Mouse (Mus musculus) intestine, embryonic 15.5 days (tissue): Measurements from ENCODE around the gene Rnf44. TPM values are rescaled to one million over a fixed set of nuclear protein-coding genes. Genes with fewer than 3 reads are reported as not detected.
A peak's percentile ranks its signal among the peaks of the same experiment; 100 is the strongest.

Experiments
- ATAC-seq: fragments of 200-750 bp; cut with Nextera tagmentation; 2 replicates; pipeline ENCODE4 v1.8.0; 2017; ENCODE audit warnings: moderate TSS enrichment, moderate library complexity
- H3K27ac ChIP-seq: fragments of 300-500 bp; sonication (generic); 2 replicates; pipeline ENCODE4 v1.5.1; 2015; ENCODE audit warnings: mild to moderate bottlenecking, inconsistent platforms
- H3K27me3 ChIP-seq: fragments of 300-500 bp; sonication (generic); replicated peaks from 2 replicates; pipeline ENCODE4 v1.6.1; 2015; ENCODE audit warnings: inconsistent platforms
- H3K36me3 ChIP-seq: fragments of 300-500 bp; sonication (generic); 2 replicates; pipeline ENCODE4 v1.6.1; 2015; ENCODE audit warnings: inconsistent platforms
- H3K4me1 ChIP-seq: fragments of 300-500 bp; sonication (generic); replicated peaks from 2 replicates; pipeline ENCODE4 v1.6.1; 2015; ENCODE audit warnings: inconsistent platforms
- H3K4me2 ChIP-seq: fragments of 300-500 bp; sonication (generic); replicated peaks from 2 replicates; pipeline ENCODE4 v1.6.1; 2015; ENCODE audit warnings: mild to moderate bottlenecking, inconsistent platforms
- H3K4me3 ChIP-seq: fragments of 300-500 bp; sonication (generic); replicated peaks from 2 replicates; pipeline ENCODE4 v1.5.1; 2015; ENCODE audit warnings: inconsistent platforms
- H3K9ac ChIP-seq: fragments of 300-500 bp; sonication (generic); 2 replicates; pipeline ENCODE4 v1.6.1; 2015; ENCODE audit warnings: inconsistent platforms
- H3K9me3 ChIP-seq: fragments of 300-500 bp; sonication (generic); 2 replicates; pipeline ENCODE4 v1.6.1; 2016; ENCODE audit warnings: inconsistent platforms
- WGBS: fragments of 180-500 bp; shearing (Covaris S2); methylation state at CpG from one replicate; pipeline ENCODE4 v1.1.7; 2015; 5-methylcytosine and 5-hydroxymethylcytosine counted together
- polyA plus RNA-seq: library from polyadenylated mRNA; unstranded; fragments of >200 nt; fragmentation: Nextera tagmentation; extraction: Ambion mirVana; gene quantifications from 2 replicates; pipeline ENCODE4 v1.2.1, GENCODE M21; 2015

Rnf44 gene
- 77.9 and 78.3 TPM in 2 replicates for polyA plus RNA-seq

DNA sequence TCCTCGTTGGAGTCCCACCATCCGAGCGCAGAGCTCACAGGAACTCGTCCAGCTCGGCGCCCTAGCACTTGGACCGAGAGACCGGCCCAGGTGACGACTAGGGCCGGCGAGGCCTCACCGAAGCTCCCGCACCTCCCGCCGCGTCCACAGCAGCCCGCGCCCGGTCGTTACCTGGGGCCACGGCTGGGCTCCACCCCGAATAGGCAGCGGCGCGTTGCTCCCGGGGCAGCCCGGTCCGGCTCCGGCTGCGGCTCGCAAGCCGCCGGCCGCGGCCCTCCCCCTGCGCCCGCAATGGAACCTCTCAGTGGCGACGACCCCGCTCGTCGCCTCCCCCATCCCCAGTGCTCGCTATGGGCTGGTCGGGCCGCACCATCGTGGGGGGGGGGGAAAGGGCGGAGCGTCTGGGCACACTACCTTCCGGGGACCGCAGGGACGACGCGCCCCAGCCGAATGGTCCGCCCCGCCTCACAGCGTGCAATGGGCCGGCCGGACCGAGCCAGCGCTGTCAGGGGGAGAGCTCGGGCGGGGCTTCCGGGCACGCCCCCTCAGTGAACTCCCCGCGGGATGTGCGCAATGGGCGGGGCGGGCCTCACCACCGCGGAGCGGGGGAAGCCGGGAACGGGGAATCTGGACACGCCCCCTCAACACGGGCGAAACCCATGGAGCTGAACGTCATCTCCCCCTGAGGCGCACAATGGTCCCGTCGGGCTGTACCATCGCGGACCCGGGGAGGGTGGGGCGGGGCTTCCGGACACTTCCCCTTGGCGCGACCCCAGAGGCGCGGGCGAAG, at the start of gene Rnf44:
Rnf44 (minus strand) TSS at position 350 of the 790 bp plus-strand sequence.
- no peaks in the 10 kb centered on the region for H3K27me3 ChIP-seq
- H3K9me3 ChIP-seq: no peaks in the 10 kb centered on the region
- H3K27ac ChIP-seq: peak within 1 kb of the TSS; percentile 95
- peak within 1 kb of the TSS; percentile 96 for H3K4me3 ChIP-seq
- H3K9ac ChIP-seq: peak within 1 kb of the TSS; percentile 94
- H3K4me1 ChIP-seq: peaks cover 21% of the 10 kb centered on the region
- under 1% methylated on average over 92 of the region's 92 CpGs for WGBS
- peak within 1 kb of the TSS; percentile 79 for H3K4me2 ChIP-seq
- no peaks in the 10 kb centered on the region for H3K36me3 ChIP-seq
- peak; percentile 98 for ATAC-seq

DNA sequence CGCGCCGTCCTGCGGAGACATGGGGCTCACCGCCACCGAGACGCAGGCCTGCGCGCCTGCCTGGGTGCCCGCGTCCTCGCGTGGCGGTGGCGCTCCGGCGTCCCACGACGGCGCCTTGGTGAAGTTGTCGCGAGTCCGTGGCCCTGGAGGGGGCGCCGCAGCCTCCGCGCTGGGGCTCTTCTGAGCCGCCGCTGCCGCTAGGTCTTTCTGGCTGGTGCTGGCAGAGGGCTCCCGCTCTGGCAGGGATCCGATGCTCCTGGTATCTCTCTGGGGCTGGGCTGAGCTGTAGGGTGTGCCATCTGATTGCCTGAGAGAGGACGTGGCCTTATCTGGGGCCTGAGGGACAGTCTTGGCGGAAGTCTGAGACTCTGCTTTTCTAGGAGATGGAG, 44.5 kb upstream of the Rnf44 start:
- Histone ChIP-seq H3K9ac (peak overlapping the region; percentile 32; the same call in 1 of the 2 replicates), H3K27ac (no peak overlapping the region), H3K4me2 (peak overlapping the region; percentile 81), H3K4me1 (peaks cover 9% of the 10 kb centered on the region), H3K9me3 (no peaks in the 10 kb centered on the region), H3K4me3 (peak overlapping the region; percentile 41), H3K36me3 (no peaks in the 10 kb centered on the region), H3K27me3 (peaks cover 47% of the 10 kb centered on the region)
- ATAC-seq: no peak
- WGBS: 4% methylated on average over 34 of the region's 34 CpGs

DNA sequence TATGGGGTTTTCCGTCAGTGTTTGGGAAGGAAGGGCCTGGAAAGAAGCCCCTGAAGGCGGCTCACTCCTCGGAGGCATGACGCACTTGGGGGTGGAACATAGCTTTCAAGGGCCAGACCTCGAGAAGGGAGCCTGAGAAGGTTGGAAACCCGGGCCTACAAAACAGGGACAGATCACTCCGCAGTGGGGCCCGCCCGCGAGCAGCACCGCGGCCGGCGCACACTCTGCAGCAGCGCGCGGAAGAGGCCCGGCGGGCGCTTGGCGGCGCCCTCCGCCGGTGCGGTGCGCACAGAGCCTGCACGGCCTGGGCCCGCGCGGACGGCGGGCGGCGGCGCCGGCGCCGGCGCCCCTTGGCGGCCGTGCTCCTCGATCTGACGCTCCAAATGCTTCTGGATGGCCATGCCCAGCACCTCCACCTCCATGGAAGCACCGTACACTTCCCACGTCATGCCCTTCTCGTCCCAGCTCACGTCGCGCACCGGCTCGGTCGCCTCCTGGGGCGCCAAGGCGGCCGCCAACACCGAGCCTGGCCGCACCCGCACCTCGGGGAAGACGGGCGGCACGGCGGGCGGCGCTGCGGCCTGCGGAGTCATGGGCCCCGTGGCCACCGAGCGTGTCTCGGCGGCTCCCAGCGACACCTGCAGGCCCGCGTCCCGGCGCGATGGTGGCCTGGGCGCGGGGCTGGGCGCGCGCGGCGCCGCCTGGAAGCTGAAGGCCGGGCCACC, 43.9 kb upstream of the Rnf44 start:
- Histone ChIP-seq H3K36me3 (no peaks in the 10 kb centered on the region), H3K9me3 (no peaks in the 10 kb centered on the region), H3K9ac (peak overlapping the region; percentile 32; the same call in 1 of the 2 replicates), H3K4me2 (peak overlapping the region; percentile 81), H3K4me3 (peak overlapping the region; percentile 41), H3K27me3 (peaks cover 47% of the 10 kb centered on the region), H3K27ac (no peak overlapping the region), H3K4me1 (peaks cover 9% of the 10 kb centered on the region)
- peak; percentile 89 for ATAC-seq
- WGBS: 1% methylated on average over 85 of the region's 87 CpGs

DNA sequence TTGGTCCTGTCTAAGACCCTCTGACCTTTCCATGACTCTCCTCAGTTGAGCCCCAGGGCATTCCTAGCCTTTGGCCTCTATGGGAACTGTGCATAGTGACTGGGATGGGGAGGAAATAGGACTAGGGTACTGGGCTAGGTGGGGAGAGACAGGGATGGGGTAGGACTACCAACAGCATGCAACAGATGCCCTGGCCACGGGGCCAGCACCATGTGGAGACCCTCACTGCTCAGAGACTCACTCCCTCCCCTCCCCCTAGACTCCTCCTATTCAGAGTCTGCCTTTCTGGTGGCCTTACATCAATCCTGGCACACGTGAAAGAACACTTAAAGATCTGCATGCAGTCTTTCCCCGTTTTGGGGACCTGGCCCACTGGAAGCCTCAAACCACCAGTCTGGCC, 43.2 kb upstream of the Rnf44 start:
- 35% methylated on average over 3 of the region's 3 CpGs for WGBS
- no peak for ATAC-seq
- Histone ChIP-seq H3K27ac (no peak overlapping the region), H3K27me3 (peaks cover 47% of the 10 kb centered on the region), H3K9me3 (no peaks in the 10 kb centered on the region), H3K4me3 (0 out of 2 replicates have a peak overlapping the region, but pooled peaks have one; percentile 41), H3K4me2 (peak overlapping the region; percentile 81; the same call in 1 of the 2 replicates), H3K9ac (no peak overlapping the region), H3K36me3 (no peaks in the 10 kb centered on the region), H3K4me1 (peaks cover 9% of the 10 kb centered on the region)

DNA sequence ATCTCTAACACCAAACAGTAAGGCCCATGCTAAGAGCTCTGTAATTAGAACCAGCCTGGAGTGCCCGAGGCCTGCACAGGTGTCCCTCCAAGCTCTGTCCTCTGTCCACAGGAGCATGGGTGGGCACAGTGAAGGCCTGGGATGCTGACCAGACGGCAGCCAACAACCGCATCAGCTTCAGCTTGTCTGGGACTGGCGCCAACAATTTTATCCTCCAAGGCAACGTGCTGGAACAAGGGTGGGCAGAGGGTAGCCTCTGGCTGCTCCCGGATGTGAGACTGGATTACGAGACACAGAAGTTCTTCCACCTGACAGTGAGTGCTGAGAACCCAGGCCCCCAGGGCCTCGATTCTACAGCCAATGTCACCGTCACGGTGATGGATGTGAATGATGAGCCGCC, 32.4 kb upstream of the Rnf44 start:
- Histone ChIP-seq H3K9ac (no peak overlapping the region), H3K4me2 (no peak overlapping the region), H3K4me1 (no peaks in the 10 kb centered on the region), H3K36me3 (peaks cover 4% of the 10 kb centered on the region; the same call in 1 of the 2 replicates), H3K4me3 (no peak overlapping the region), H3K27ac (no peak overlapping the region), H3K27me3 (no peaks in the 10 kb centered on the region), H3K9me3 (no peaks in the 10 kb centered on the region)
- no peak for ATAC-seq
- 68% methylated on average over 11 of the region's 11 CpGs for WGBS

DNA sequence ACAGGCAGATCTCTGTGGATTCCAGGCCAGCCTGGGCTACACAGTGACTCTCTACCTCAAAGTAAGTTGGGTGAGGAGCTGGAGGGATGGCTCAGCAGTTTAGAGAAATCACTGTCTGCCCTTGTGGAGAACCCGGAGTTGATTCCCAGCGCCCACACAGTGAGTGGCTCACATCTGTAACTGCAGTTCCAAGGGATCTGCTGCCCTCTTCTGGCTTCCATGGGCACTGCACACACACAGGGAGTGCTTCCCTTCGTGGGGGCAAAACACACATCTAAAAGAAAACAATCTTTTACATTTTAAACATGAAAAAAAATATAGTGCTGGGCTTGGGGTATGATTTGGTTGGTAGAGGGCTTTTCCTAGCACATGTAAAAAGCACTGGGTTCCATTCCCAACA, 29.4 kb upstream of the Rnf44 start:
- no peaks in the 10 kb centered on the region for H3K27me3 ChIP-seq
- H3K4me3 ChIP-seq: no peak overlapping the region

DNA sequence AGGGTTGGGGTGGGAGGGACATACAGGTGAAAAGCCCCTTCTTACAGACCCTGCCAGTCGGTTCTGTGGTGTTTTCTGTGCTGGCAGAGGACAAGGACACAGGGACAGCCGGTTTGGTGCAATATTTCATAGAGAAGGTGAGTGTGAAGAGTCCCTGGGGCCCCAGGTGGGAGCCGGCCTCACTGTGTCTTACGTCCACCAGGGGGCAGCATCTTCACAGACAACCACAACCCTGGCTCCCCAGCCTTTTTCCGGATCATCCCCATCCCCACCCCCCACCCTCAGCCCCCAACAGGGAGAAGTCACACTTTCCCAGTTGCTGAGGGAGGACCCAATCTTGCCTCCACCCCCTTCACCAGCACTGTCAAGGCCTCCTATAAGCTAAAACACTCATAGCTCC, 23.2 kb upstream of the Rnf44 start:
- Histone ChIP-seq H3K27me3 (no peaks in the 10 kb centered on the region), H3K4me1 (no peaks in the 10 kb centered on the region), H3K4me2 (no peak overlapping the region), H3K36me3 (0 out of 2 replicates have a peak, but pooled peaks cover under 1% of the 10 kb centered on the region), H3K27ac (no peak overlapping the region), H3K4me3 (no peak overlapping the region), H3K9me3 (no peaks in the 10 kb centered on the region), H3K9ac (no peak overlapping the region)
- 3% methylated on average over 5 of the region's 5 CpGs for WGBS
- ATAC-seq: no peak

More for the DNA sequence above, 29.4 kb upstream of the Rnf44 start:
- Histone ChIP-seq H3K36me3 (peaks cover 4% of the 10 kb centered on the region; the same call in 1 of the 2 replicates), H3K9ac (no peak overlapping the region), H3K27ac (no peak overlapping the region), H3K9me3 (no peaks in the 10 kb centered on the region), H3K4me2 (no peak overlapping the region), H3K4me1 (no peaks in the 10 kb centered on the region)
- no peak for ATAC-seq
- WGBS: 90% methylated on average over 3 of the region's 3 CpGs

DNA sequence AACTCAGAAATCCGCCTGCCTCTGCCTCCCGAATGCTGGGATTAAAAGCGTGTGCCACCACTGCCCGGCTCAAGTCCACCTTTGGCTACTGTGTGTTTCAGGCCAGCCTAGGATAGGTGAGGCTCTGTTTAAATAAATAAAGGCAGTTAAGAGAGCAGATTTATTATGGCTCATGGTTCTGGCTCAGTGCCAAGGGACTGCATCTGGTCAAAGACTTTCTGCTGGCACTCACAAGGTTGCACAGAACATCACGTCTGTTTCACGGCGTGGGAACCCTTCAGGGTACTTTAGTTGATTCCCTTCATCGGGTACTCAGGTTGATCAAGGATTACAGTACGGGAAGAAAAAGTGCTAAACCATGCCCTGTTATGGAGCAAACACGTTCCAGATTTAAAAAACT, 21.3 kb upstream of the Rnf44 start:
- H3K36me3 ChIP-seq: no peaks in the 10 kb centered on the region
- H3K4me2 ChIP-seq: no peak overlapping the region
- no peak overlapping the region for H3K27ac ChIP-seq
- no peaks in the 10 kb centered on the region for H3K4me1 ChIP-seq
- no peaks in the 10 kb centered on the region for H3K27me3 ChIP-seq
- 55% methylated on average over 10 of the region's 10 CpGs for WGBS
- no peak for ATAC-seq
- H3K9me3 ChIP-seq: no peaks in the 10 kb centered on the region
- no peak overlapping the region for H3K9ac ChIP-seq
- H3K4me3 ChIP-seq: no peak overlapping the region

DNA sequence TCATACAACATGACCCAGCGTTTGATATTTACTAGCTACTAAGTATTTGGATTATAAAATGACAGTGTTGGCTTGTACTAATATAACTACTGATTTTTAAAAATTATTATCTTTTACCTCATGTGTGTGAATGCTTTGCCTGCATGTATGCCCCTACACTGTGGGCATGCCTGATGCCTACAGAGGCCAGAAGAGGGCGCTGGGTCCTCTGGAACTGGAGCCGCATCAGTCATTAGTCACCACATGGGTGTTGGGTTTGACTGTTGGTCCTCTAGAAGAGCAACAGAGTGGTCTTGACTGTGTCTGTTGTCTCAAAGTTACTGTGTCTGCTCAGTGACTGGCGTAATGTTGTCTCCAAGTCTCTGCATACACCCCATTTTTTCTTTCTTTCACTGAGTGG, 20.7 kb upstream of the Rnf44 start:
- WGBS: 50% methylated on average over 4 of the region's 4 CpGs
- no peak overlapping the region for H3K27ac ChIP-seq

DNA sequence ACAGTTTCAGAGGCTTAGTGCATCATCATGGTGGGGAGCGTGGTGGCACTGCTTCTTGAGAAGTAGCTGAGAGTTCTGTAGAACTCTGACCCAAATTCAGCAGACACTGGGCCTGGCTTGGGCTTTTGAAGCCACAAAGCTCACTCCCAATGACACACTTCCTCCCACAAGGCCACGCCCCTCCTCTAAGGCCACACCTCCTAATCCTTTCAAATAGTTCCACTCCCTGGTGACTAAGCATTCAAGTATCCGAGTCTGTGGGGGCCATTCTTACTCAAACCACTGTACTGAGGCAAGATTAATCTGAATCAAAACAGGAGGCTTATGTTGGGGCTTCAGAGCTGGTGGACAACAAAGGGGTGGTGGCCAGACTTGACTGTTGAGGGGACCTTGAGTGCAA, 17.2 kb upstream of the Rnf44 start:
- Histone ChIP-seq H3K4me2 (no peak overlapping the region), H3K27me3 (no peaks in the 10 kb centered on the region), H3K4me1 (no peaks in the 10 kb centered on the region), H3K9ac (no peak overlapping the region), H3K9me3 (no peaks in the 10 kb centered on the region), H3K36me3 (no peaks in the 10 kb centered on the region), H3K4me3 (no peak overlapping the region), H3K27ac (no peak overlapping the region)
- 86% methylated on average over 3 of the region's 3 CpGs for WGBS
- no peak for ATAC-seq

More for the DNA sequence above, 20.7 kb upstream of the Rnf44 start:
- ATAC-seq: no peak
- H3K36me3 ChIP-seq: no peaks in the 10 kb centered on the region
- no peak overlapping the region for H3K4me3 ChIP-seq
- no peak overlapping the region for H3K4me2 ChIP-seq
- H3K9me3 ChIP-seq: no peaks in the 10 kb centered on the region
- no peaks in the 10 kb centered on the region for H3K27me3 ChIP-seq
- H3K4me1 ChIP-seq: no peaks in the 10 kb centered on the region
- H3K9ac ChIP-seq: no peak overlapping the region

DNA sequence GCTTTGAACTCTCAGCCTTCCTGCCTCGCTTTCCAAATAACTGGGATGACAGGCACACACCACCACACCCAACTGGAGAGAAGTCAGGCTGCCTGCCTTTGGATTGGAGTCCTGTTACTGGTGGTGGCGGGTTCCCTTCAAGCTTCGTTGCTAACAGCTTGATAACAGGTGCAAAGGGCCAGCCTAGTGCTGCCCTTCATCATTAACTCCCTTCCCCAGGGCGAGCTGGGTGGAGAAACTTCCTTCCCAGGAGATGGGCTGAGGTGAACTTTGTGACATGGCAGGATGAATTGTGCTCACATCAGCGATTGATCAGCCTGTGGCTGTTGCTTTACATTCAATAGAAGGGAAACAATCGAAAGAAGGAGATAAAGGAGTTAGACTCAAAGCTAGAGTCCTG, 11.2 kb upstream of the Rnf44 start:
- Histone ChIP-seq H3K36me3 (no peaks in the 10 kb centered on the region), H3K27ac (peak overlapping the region; percentile 25; the same call in 1 of the 2 replicates), H3K4me3 (no peak overlapping the region), H3K4me2 (no peak overlapping the region), H3K27me3 (no peaks in the 10 kb centered on the region), H3K9me3 (no peaks in the 10 kb centered on the region), H3K9ac (no peak overlapping the region), H3K4me1 (peaks cover 16% of the 10 kb centered on the region)
- 36% methylated on average over 6 of the region's 6 CpGs for WGBS
- peak; percentile 38 for ATAC-seq

DNA sequence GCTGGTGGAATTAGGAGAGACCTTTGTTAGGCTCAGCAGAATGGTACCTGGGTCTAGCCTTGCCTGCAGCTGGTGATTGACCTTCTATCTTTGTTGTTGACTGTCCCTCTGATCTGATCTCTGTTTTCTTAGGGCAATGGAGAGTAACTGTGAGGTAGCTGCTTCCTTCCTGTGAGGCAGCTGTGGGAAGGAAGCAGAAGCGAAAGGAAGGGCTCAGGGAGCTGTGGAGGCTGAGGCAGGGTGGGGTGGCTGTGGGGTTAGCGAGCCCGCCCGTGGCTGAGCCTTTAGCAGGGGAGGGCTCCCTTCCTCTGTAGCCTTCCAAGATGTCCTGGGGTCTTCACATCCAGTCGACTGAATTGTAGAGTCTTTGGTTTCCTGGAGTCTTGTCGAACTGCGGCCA, 8.8 kb upstream of the Rnf44 start:
- Histone ChIP-seq H3K27ac (no peak overlapping the region; the same call in 1 of the 2 replicates), H3K36me3 (no peaks in the 10 kb centered on the region), H3K4me2 (peak overlapping the region; percentile 45), H3K9ac (0 out of 2 replicates have a peak overlapping the region, but pooled peaks have one; percentile 26), H3K4me1 (peaks cover 16% of the 10 kb centered on the region), H3K9me3 (no peaks in the 10 kb centered on the region), H3K4me3 (peak overlapping the region; percentile 36), H3K27me3 (no peaks in the 10 kb centered on the region)
- WGBS: 71% methylated on average over 7 of the region's 7 CpGs
- ATAC-seq: no peak
